Mouse (Mus musculus): ENCODE data around the gene Zfp280d. TPM values are rescaled to one million over a fixed set of nuclear protein-coding genes. Genes with fewer than 3 reads are reported as not detected.

Zfp280d gene
- 15.0 TPM for polyA plus RNA-seq (2014; fragmentation: Illumina TruSeq; extraction: RNeasy Lipid Tissue Mini Kit (QIAGEN cat#74804); ENCODE audit: insufficient read depth, low read depth, low replicate concordance)

GRCm38 (mm10) chr9:72274677-72275076 is at the start of gene Zfp280d:
Gene Zfp280d, plus strand, starts transcription at chr9:72274860.

Other genes with a start within 250 kb of the Zfp280d start
- 18.3 TPM for gene Tcf12, start 163.0 kb upstream of the Zfp280d start, polyA plus RNA-seq (2014; fragmentation: Illumina TruSeq; extraction: RNeasy Lipid Tissue Mini Kit (QIAGEN cat#74804); ENCODE audit: insufficient read depth, low read depth, low replicate concordance)
- gene Mns1, start 163.2 kb downstream of the Zfp280d start, polyA plus RNA-seq (2014; fragmentation: Illumina TruSeq; extraction: RNeasy Lipid Tissue Mini Kit (QIAGEN cat#74804); ENCODE audit: insufficient read depth, low read depth, low replicate concordance) = 3.7 TPM
- 2.0 TPM for gene Tex9, start 217.4 kb downstream of the Zfp280d start, polyA plus RNA-seq (2014; fragmentation: Illumina TruSeq; extraction: RNeasy Lipid Tissue Mini Kit (QIAGEN cat#74804); ENCODE audit: insufficient read depth, low read depth, low replicate concordance)